Mouse (Mus musculus): ENCODE measurements at regions not wholly inside any gene's neighbourhood (a gene's known extent, or its start where the extent isn't known, plus 50 kb on each side); places are given as distances from the start of the nearest gene placed in this dataset.

DNA sequence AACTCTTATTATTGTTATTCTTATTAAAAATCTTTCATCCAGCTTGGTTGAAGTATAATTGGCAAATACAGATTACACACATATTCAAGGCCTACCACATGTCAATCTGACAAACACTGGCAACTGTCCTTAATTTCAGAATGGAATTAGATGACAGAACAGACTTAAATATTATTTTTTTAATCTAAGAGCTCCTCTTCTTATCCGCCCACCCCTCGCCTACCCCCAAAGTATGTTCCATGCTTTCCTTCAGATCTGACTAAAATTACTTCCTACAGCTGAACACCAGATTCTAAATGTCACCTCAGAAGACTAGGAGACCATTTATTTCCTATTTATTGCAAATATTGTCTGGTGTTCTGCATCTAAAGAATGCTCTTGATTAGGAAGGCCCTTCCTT, 370.0 kb downstream of the Zfp536 start:
- 94% methylated on average over 2 of the region's 2 CpGs for WGBS
- H3K4me1 ChIP-seq (ENCODE audit: control insufficient read depth, insufficient read depth, low read length) = no peaks in the 10 kb centered on the region
- H3K27ac ChIP-seq (ENCODE audit: insufficient read depth, low read depth, low read length) = no peak overlapping the region
- DNase-seq = no peak
- H3K36me3 ChIP-seq (ENCODE audit: control insufficient read depth, insufficient read depth, low read length) = no peaks in the 10 kb centered on the region
- TF ChIP-seq CTCF (conservative IDR thresholded peaks at IDR 0.05; ENCODE audit: insufficient read depth, insufficient read length, low read depth, low read length) (no peak), POLR2A (IDR thresholded peaks at IDR 0.05; ENCODE audit: low read depth, low read length) (no peak)
- no peak overlapping the region for H3K4me3 ChIP-seq (ENCODE audit: insufficient read depth, low read depth, low read length)
- no peaks in the 10 kb centered on the region; the same call in 1 of the 2 replicates for H3K27me3 ChIP-seq (replicated peaks; ENCODE audit: control insufficient read depth, insufficient read depth, low read length)

DNA sequence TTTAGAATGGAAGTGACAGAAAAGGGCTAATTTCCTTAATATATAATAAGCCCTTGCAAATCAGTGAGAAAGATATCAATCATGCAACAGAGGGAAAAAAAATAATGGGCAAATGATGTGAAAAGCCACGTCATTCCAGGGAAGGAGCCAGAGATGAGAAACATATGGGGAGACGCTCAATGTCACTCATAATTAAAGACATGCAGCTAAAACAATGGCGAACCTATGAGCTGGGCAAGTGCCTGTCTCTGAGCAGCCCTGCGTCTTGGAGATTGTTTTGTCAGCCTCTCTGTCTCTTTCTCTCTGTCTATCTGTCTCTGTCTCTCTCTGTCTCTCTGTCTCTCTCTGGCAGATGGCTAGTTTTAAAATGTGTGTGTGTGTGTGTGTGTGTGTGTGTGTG, 360.1 kb downstream of the Zfp536 start:
- H3K27ac ChIP-seq (ENCODE audit: insufficient read depth, low read depth, low read length) = no peak overlapping the region
- TF ChIP-seq POLR2A (IDR thresholded peaks at IDR 0.05; ENCODE audit: low read depth, low read length) (no peak), CTCF (conservative IDR thresholded peaks at IDR 0.05; ENCODE audit: insufficient read depth, insufficient read length, low read depth, low read length) (no peak)
- H3K36me3 ChIP-seq (ENCODE audit: control insufficient read depth, insufficient read depth, low read length) = no peaks in the 10 kb centered on the region
- H3K27me3 ChIP-seq (replicated peaks; ENCODE audit: control insufficient read depth, insufficient read depth, low read length) = no peaks in the 10 kb centered on the region
- H3K4me3 ChIP-seq (ENCODE audit: insufficient read depth, low read depth, low read length) = no peak overlapping the region
- no peak for DNase-seq
- H3K4me1 ChIP-seq (ENCODE audit: control insufficient read depth, insufficient read depth, low read length) = no peaks in the 10 kb centered on the region
- WGBS = 71% methylated on average over 4 of the region's 4 CpGs

DNA sequence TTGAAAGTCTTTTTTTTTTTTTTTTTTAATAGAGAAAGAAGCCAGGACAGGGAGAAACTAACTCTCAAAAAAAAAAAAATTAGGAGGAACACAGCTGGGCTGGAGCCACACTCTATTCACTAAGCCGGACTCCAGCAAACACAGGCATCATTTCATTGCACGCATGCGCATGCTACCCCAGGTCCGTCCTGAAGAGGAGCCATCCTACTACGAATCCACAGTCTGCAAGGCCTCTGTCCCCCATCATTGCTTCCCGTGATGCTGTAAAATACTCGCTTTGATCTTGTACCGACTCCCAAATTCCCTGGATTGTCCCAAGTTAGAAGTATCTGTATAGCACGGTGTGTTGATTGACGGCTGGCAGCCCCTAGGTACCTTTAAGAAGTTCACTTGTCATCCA, 351.7 kb downstream of the Zfp536 start:
- DNase-seq = no peak
- Histone ChIP-seq H3K27ac (ENCODE audit: insufficient read depth, low read depth, low read length) (no peak overlapping the region), H3K4me3 (ENCODE audit: insufficient read depth, low read depth, low read length) (no peak overlapping the region), H3K27me3 (replicated peaks; ENCODE audit: control insufficient read depth, insufficient read depth, low read length) (no peaks in the 10 kb centered on the region), H3K36me3 (ENCODE audit: control insufficient read depth, insufficient read depth, low read length) (no peaks in the 10 kb centered on the region), H3K4me1 (ENCODE audit: control insufficient read depth, insufficient read depth, low read length) (no peaks in the 10 kb centered on the region)
- 66% methylated on average over 10 of the region's 10 CpGs for WGBS
- TF ChIP-seq CTCF (conservative IDR thresholded peaks at IDR 0.05; ENCODE audit: insufficient read depth, insufficient read length, low read depth, low read length) (no peak), POLR2A (IDR thresholded peaks at IDR 0.05; ENCODE audit: low read depth, low read length) (no peak)

Data from kidney, adult 2 months (tissue).